Mouse (Mus musculus) midbrain, postnatal 0 days (tissue): ENCODE results near the gene Zfp457. TPM values are rescaled to one million over a fixed set of nuclear protein-coding genes. Genes with fewer than 3 reads are reported as not detected.
"Not testable (repeated sequence)": the region's sequence is repeated elsewhere in the genome, so short reads cannot be mapped to it uniquely, and the experiment has no call there.

Experiments
- ATAC-seq: fragments of 200-750 bp; cut with Nextera tagmentation; 2 replicates; pipeline ENCODE4 v1.8.0; 2017; ENCODE audit warnings: moderate number of reproducible peaks, mild to moderate bottlenecking, moderate TSS enrichment, moderate library complexity; ENCODE audit not compliant: low FRiP score
- DNase-seq: peaks from one replicate; pipeline ENCODE4 v3.0.0-alpha.2; 2015; ENCODE audit warnings: low spot score
- H3K27ac ChIP-seq: fragments of 300-500 bp; sonication (generic); 2 replicates; pipeline ENCODE4 v1.5.1; 2014; ENCODE audit warnings: low read depth, mild to moderate bottlenecking, low read length, mixed read lengths
- H3K27me3 ChIP-seq: fragments of 300-500 bp; sonication (generic); 2 replicates; pipeline ENCODE4 v1.6.1; 2014; ENCODE audit warnings: low read length, control low read depth, mixed read lengths; ENCODE audit not compliant: insufficient read depth
- H3K36me3 ChIP-seq: fragments of 300-500 bp; sonication (generic); 2 replicates; pipeline ENCODE4 v1.6.1; 2014; ENCODE audit warnings: low read length, control low read depth, mixed read lengths; ENCODE audit not compliant: insufficient read depth
- H3K4me1 ChIP-seq: fragments of 300-500 bp; sonication (generic); 2 replicates; pipeline ENCODE4 v1.6.1; 2014; ENCODE audit warnings: mild to moderate bottlenecking, control low read depth, antibody characterized with exemption, low read length, mixed read lengths; ENCODE audit not compliant: insufficient read depth
- H3K4me2 ChIP-seq: fragments of 300-500 bp; sonication (generic); 2 replicates; pipeline ENCODE4 v1.6.1; 2014; ENCODE audit warnings: low read depth, mild to moderate bottlenecking, low read length, mixed read lengths; ENCODE audit not compliant: poor library complexity, severe bottlenecking
- H3K4me3 ChIP-seq: fragments of 300-500 bp; sonication (generic); 2 replicates; pipeline ENCODE4 v1.5.1; 2014; ENCODE audit warnings: low read depth, mild to moderate bottlenecking, low read length, moderate library complexity
- H3K9ac ChIP-seq: fragments of 300-500 bp; sonication (generic); replicated peaks from 2 replicates; pipeline ENCODE4 v1.6.1; 2014; ENCODE audit warnings: mild to moderate bottlenecking, low read length, moderate library complexity, mixed read lengths; ENCODE audit not compliant: poor library complexity, severe bottlenecking
- H3K9me3 ChIP-seq: fragments of 300-500 bp; sonication (generic); 2 replicates; pipeline ENCODE4 v1.6.1; 2016; ENCODE audit warnings: low read length, control low read depth
- CTCF ChIP-seq: IDR thresholded peaks from 2 replicates; pipeline ENCODE4 v1.5.1; 2016; ENCODE audit warnings: antibody characterized with exemption, mild to moderate bottlenecking
- WGBS: fragments of 180-500 bp; shearing (Covaris S2); extraction: QIAGEN DNeasy Blood & Tissue Kit; methylation state at CpG from one replicate; pipeline ENCODE4 v1.1.7; 2014; 5-methylcytosine and 5-hydroxymethylcytosine counted together
- polyA plus RNA-seq: library from polyadenylated mRNA; unstranded; fragments of >200 nt; fragmentation: Nextera tagmentation; extraction: Ambion mirVana; gene quantifications from 2 replicates; pipeline ENCODE4 v1.2.1, GENCODE M21; 2015
- total RNA-seq: library from RNA; depleted of rRNA; stranded (reverse); fragments of >200 nt; gene quantifications from 2 replicates; pipeline ENCODE4 v1.2.3, GENCODE M21; 2014; rRNA removed

The Zfp457 gene
- total and polyA plus RNA-seq, 2 experiments from 2014 or later = 0.49 to 1.3 TPM

GRCm38 (mm10) chr13:67306718-67307117, 433 bp upstream of the Zfp457 start:
- Histone ChIP-seq H3K4me1 (0 out of 2 replicates have a peak, but pooled peaks cover 3% of the 10 kb centered on the region), H3K9me3 (no peaks in the 10 kb centered on the region), H3K4me2 (peak overlapping the region; percentile 83), H3K27ac (peak overlapping the region; percentile 65), H3K9ac (peak overlapping the region; percentile 75; the same call in 1 of the 2 replicates), H3K4me3 (peak overlapping the region; percentile 74), H3K27me3 (no peaks in the 10 kb centered on the region), H3K36me3 (no peaks in the 10 kb centered on the region)
- WGBS = 22% methylated on average over 5 of the region's 5 CpGs
- peak; percentile 12 for DNase-seq
- ATAC-seq = peak; percentile 61
- TF ChIP-seq CTCF = no peak

GRCm38 (mm10) chr13:67278314-67278713, 28.0 kb downstream of the Zfp457 start, which contains the start of gene Zfp458:
Gene Zfp458, minus strand, starts transcription at chr13:67278466.
- 42% methylated on average over 7 of the region's 7 CpGs for WGBS
- DNase-seq (peak; percentile 56), ATAC-seq (no peak)
- Histone ChIP-seq H3K4me3 (no peak within 1 kb of the TSS), H3K4me1 (no peaks in the 10 kb centered on the region), H3K27me3 (no peaks in the 10 kb centered on the region), H3K4me2 (peak within 1 kb of the TSS; percentile 18; the same call in 1 of the 2 replicates), H3K9me3 (no peaks in the 10 kb centered on the region), H3K36me3 (no peaks in the 10 kb centered on the region), H3K27ac (no peak within 1 kb of the TSS), H3K9ac (no peak within 1 kb of the TSS)
- no peak for TF ChIP-seq CTCF

- H3K27me3 ChIP-seq, H3K36me3 ChIP-seq, H3K4me1 ChIP-seq, H3K9me3 ChIP-seq, DNase-seq: not testable (repeated sequence)
- peak; percentile 8; the same call in 1 of the 2 replicates for TF ChIP-seq CTCF
- Histone ChIP-seq H3K9ac (peak overlapping the region; percentile 66; the same call in 1 of the 2 replicates), H3K27ac (peak overlapping the region; percentile 12; the same call in 1 of the 2 replicates), H3K4me3 (peak overlapping the region; percentile 75), H3K4me2 (peak overlapping the region; percentile 61)
- ATAC-seq = peak; percentile 55
- WGBS = 42% methylated on average over 8 of the region's 9 CpGs
These were observed 36.8 kb downstream of the Zfp457 start for GRCm38 (mm10) chr13:67269383-67270065.

GRCm38 (mm10) chr13:67268568-67269369, 37.5 kb downstream of the Zfp457 start:
- 9% methylated on average over 18 of the region's 18 CpGs for WGBS
- Histone ChIP-seq H3K36me3 (no peaks in the 10 kb centered on the region), H3K4me3 (peak overlapping the region; percentile 75), H3K9me3 (peaks cover 7% of the 10 kb centered on the region; the same call in 1 of the 2 replicates), H3K27ac (peak overlapping the region; percentile 12; the same call in 1 of the 2 replicates), H3K4me1 (peaks cover 3% of the 10 kb centered on the region; the same call in 1 of the 2 replicates), H3K9ac (peak overlapping the region; percentile 66), H3K27me3 (no peaks in the 10 kb centered on the region), H3K4me2 (peak overlapping the region; percentile 61)
- TF ChIP-seq CTCF = no peak
- DNase-seq (peak; percentile 93), ATAC-seq (peak; percentile 99)

Other genes starting within 250 kb of the Zfp457 start
- 6.2 and 7.9 TPM in 2 replicates for gene Zfp712, start 245.3 kb downstream of the Zfp457 start, total RNA-seq
- gene Zfp712, start 245.3 kb downstream of the Zfp457 start, polyA plus RNA-seq = 3.0 and 3.4 TPM in 2 replicates
- gene Zfp708, start 208.5 kb downstream of the Zfp457 start, total RNA-seq = 4.3 and 7.7 TPM in 2 replicates
- gene Zfp708, start 208.5 kb downstream of the Zfp457 start, polyA plus RNA-seq = 5.4 and 5.6 TPM in 2 replicates
- gene Gm28557, start 197.9 kb downstream of the Zfp457 start, total RNA-seq = 1.7 and 3.1 TPM in 2 replicates
- 0.89 and 0.97 TPM in 2 replicates for gene Gm28557, start 197.9 kb downstream of the Zfp457 start, polyA plus RNA-seq
- not detected in 2 replicates for gene Rslcan18, start 190.2 kb downstream of the Zfp457 start, total RNA-seq
- gene Rslcan18, start 190.2 kb downstream of the Zfp457 start, polyA plus RNA-seq = not detected in 2 replicates
- 8.2 and 8.8 TPM in 2 replicates for gene Zfp759, start 184.8 kb downstream of the Zfp457 start, total RNA-seq
- gene Zfp759, start 184.8 kb downstream of the Zfp457 start, polyA plus RNA-seq = 2.7 and 3.4 TPM in 2 replicates
- gene Rsl1, start 133.3 kb downstream of the Zfp457 start, total RNA-seq = 2.5 and 9.4 TPM in 2 replicates
- 2.3 and 3.4 TPM in 2 replicates for gene Rsl1, start 133.3 kb downstream of the Zfp457 start, polyA plus RNA-seq
- gene Zfp455, start 112.0 kb downstream of the Zfp457 start, total RNA-seq = 2.6 and 4.0 TPM in 2 replicates
- 0.83 and 1.6 TPM in 2 replicates for gene Zfp455, start 112.0 kb downstream of the Zfp457 start, polyA plus RNA-seq
- gene Zfp458, start 28.0 kb downstream of the Zfp457 start, total RNA-seq = 13.0 and 15.7 TPM in 2 replicates
- gene Zfp458, start 28.0 kb downstream of the Zfp457 start, polyA plus RNA-seq = 3.6 and 3.7 TPM in 2 replicates
- 2.5 and 2.6 TPM in 2 replicates for gene Zfp595, start 26.1 kb upstream of the Zfp457 start, total RNA-seq
- gene Zfp595, start 26.1 kb upstream of the Zfp457 start, polyA plus RNA-seq = 0.48 and 0.60 TPM in 2 replicates
- not detected in 2 replicates for gene Gm28044, start 54.1 kb upstream of the Zfp457 start, total RNA-seq
- not detected in 2 replicates for gene Gm28044, start 54.1 kb upstream of the Zfp457 start, polyA plus RNA-seq
- 0.71 and 1.3 TPM in 2 replicates for gene Zfp953, start 54.1 kb upstream of the Zfp457 start, total RNA-seq
- 0.13 and 0.22 TPM in 2 replicates for gene Zfp953, start 54.1 kb upstream of the Zfp457 start, polyA plus RNA-seq
- 2.9 TPM in 1 of 2 replicates, not detected in the other for gene Gm28041, start 69.2 kb upstream of the Zfp457 start, total RNA-seq
- not detected in 2 replicates for gene Gm28041, start 69.2 kb upstream of the Zfp457 start, polyA plus RNA-seq
- gene Zfp456, start 69.3 kb upstream of the Zfp457 start, total RNA-seq = 0.94 and 1.2 TPM in 2 replicates
- 0.13 and 0.19 TPM in 2 replicates for gene Zfp456, start 69.3 kb upstream of the Zfp457 start, polyA plus RNA-seq
- gene Zfp429, start 93.3 kb upstream of the Zfp457 start, total RNA-seq = 1.7 and 2.5 TPM in 2 replicates
- gene Zfp429, start 93.3 kb upstream of the Zfp457 start, polyA plus RNA-seq = 0.89 and 1.1 TPM in 2 replicates
- gene Zfp459, start 114.9 kb upstream of the Zfp457 start, total RNA-seq = 1.3 and 6.0 TPM in 2 replicates
- 1.2 and 1.3 TPM in 2 replicates for gene Zfp459, start 114.9 kb upstream of the Zfp457 start, polyA plus RNA-seq
- 4.7 and 6.4 TPM in 2 replicates for gene Zfp874a, start 145.1 kb upstream of the Zfp457 start, total RNA-seq
- gene Zfp874a, start 145.1 kb upstream of the Zfp457 start, polyA plus RNA-seq = 3.9 and 4.4 TPM in 2 replicates
- gene Zfp874b, start 177.8 kb upstream of the Zfp457 start, total RNA-seq = 6.3 and 12.0 TPM in 2 replicates
- 2.3 and 2.5 TPM in 2 replicates for gene Zfp874b, start 177.8 kb upstream of the Zfp457 start, polyA plus RNA-seq
- 3.8 and 6.5 TPM in 2 replicates for gene Zfp58, start 194.1 kb upstream of the Zfp457 start, total RNA-seq
- gene Zfp58, start 194.1 kb upstream of the Zfp457 start, polyA plus RNA-seq = 4.1 and 4.4 TPM in 2 replicates
- 0.27 TPM in 1 of 2 replicates, not detected in the other for gene Gm26965, start 219.7 kb upstream of the Zfp457 start, total RNA-seq
- 0.20 TPM in 1 of 2 replicates, not detected in the other for gene Gm26965, start 219.7 kb upstream of the Zfp457 start, polyA plus RNA-seq
- gene Zfp87, start 219.7 kb upstream of the Zfp457 start, total RNA-seq = 35.8 and 36.8 TPM in 2 replicates
- 26.2 and 31.9 TPM in 2 replicates for gene Zfp87, start 219.7 kb upstream of the Zfp457 start, polyA plus RNA-seq
- gene Zfp748, start 247.3 kb upstream of the Zfp457 start, total RNA-seq = 21.7 and 22.5 TPM in 2 replicates
- 7.1 and 8.1 TPM in 2 replicates for gene Zfp748, start 247.3 kb upstream of the Zfp457 start, polyA plus RNA-seq